Mouse (Mus musculus): ENCODE measurements around the gene Rcbtb1.

DNA sequence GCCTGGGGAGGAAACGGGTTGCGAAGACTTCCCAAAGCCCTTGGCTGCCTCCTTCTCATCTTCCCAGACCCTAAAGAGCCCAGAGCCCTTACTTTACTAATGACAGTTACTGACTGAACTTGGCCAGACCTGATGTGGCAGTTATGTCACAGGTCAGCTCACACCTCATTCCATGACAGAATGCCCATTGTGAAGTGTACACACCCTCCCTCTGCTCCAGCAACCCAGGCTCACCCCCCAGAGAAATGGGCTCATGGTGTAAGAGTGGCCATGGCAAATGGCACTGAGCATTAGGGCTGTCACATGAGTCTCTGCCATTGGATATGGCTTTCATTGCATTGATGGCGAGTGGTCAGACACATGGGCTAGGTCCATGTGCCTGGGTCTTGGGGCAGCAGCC lies 22.4 kb upstream of the Rcbtb1 start, which contains the start of gene Gm5142:
- TF ChIP-seq POLR2A (IDR thresholded peaks at IDR 0.05; ENCODE audit: borderline replicate concordance, control insufficient read depth, low read depth, low read length) (no peak), CTCF (IDR thresholded peaks at IDR 0.05; ENCODE audit: control insufficient read depth, insufficient read depth, low read length) (no peak)

Data from bone marrow, adult 2 months (tissue).